Mouse (Mus musculus) ovary, postnatal 14 days (tissue): ENCODE results near the gene Chrna5.
A peak's percentile ranks its signal among the peaks of the same experiment; 100 is the strongest.
"Not testable (repeated sequence)": the region's sequence is repeated elsewhere in the genome, so short reads cannot be mapped to it uniquely, and the experiment has no call there.

ENCODE experiments used
- DNase-seq: peaks from one replicate; pipeline ENCODE4 v3.0.0; 2022; ENCODE audit warnings: low spot score

Gene Chrna5

GRCm38 (mm10) chr9:54980674-54981073 is at the start of gene Chrna5:
Gene Chrna5 (plus strand): TSS chr9:54980880.
- no peak for DNase-seq

GRCm38 (mm10) chr9:54931765-54932164 is 48.9 kb upstream of the Chrna5 start:
- no peak for DNase-seq

- no peak for DNase-seq
Measured at GRCm38 (mm10) chr9:54932379-54932778, 48.3 kb upstream of the Chrna5 start.

- no peak for DNase-seq
Measured at GRCm38 (mm10) chr9:54942071-54942470, 38.6 kb upstream of the Chrna5 start.

GRCm38 (mm10) chr9:54944467-54944866 is 36.2 kb upstream of the Chrna5 start:
- DNase-seq: no peak

GRCm38 (mm10) chr9:54946256-54946655 is 34.4 kb upstream of the Chrna5 start:
- DNase-seq: no peak

- no peak for DNase-seq
Measured at GRCm38 (mm10) chr9:54949465-54949864, 31.2 kb upstream of the Chrna5 start.

GRCm38 (mm10) chr9:54950162-54950561 is 30.5 kb upstream of the Chrna5 start:
- DNase-seq: not testable (repeated sequence)

GRCm38 (mm10) chr9:54950575-54951321 is 29.9 kb upstream of the Chrna5 start, which contains the start of the genes Psma4 and AY074887:
Gene Psma4 (plus strand): TSS chr9:54950790.
Gene AY074887 (minus strand): TSS chr9:54950998.
- peak; percentile 86 for DNase-seq

- no peak for DNase-seq
Measured at GRCm38 (mm10) chr9:54961059-54961458, 19.6 kb upstream of the Chrna5 start.

GRCm38 (mm10) chr9:54963669-54964068 is 17.0 kb upstream of the Chrna5 start:
- DNase-seq: no peak

- no peak for DNase-seq
Measured at GRCm38 (mm10) chr9:54969972-54970637, 10.6 kb upstream of the Chrna5 start.

GRCm38 (mm10) chr9:54981291-54982191 is 861 bp downstream of the Chrna5 start:
- no peak for DNase-seq

GRCm38 (mm10) chr9:54982401-54982800 is 1.7 kb downstream of the Chrna5 start:
- DNase-seq: no peak

GRCm38 (mm10) chr9:54990362-54990761 is 9.7 kb downstream of the Chrna5 start:
- DNase-seq: no peak

GRCm38 (mm10) chr9:54994381-54994780 is 13.7 kb downstream of the Chrna5 start:
- no peak for DNase-seq

GRCm38 (mm10) chr9:54995645-54996044 is 15.0 kb downstream of the Chrna5 start:
- DNase-seq: no peak

GRCm38 (mm10) chr9:55003609-55004008 is 22.9 kb downstream of the Chrna5 start:
- no peak for DNase-seq

GRCm38 (mm10) chr9:55009692-55010091 is 29.0 kb downstream of the Chrna5 start:
- DNase-seq: no peak

- DNase-seq: no peak
Measured at GRCm38 (mm10) chr9:55010588-55011350, 30.1 kb downstream of the Chrna5 start.

- DNase-seq: no peak
Measured at GRCm38 (mm10) chr9:55016926-55017325, 36.2 kb downstream of the Chrna5 start.

GRCm38 (mm10) chr9:55023326-55023725 is 42.6 kb downstream of the Chrna5 start:
- no peak for DNase-seq
